Mouse (Mus musculus) MEL (cell line): ENCODE data around the gene Zfr.
"Not testable (repeated sequence)": the region's sequence is repeated elsewhere in the genome, so short reads cannot be mapped to it uniquely, and the experiment has no call there.

ENCODE experiments used
- BHLHE40 ChIP-seq: IDR thresholded peaks from 2 replicates; pipeline ENCODE4 v1.6.1; 2012; ENCODE audit warnings: low read depth, mild to moderate bottlenecking, inconsistent platforms, low read length, improper control_type of control experiment, borderline replicate concordance
- CHD2 ChIP-seq: IDR thresholded peaks from 2 replicates; pipeline ENCODE4 v1.6.1; 2011; ENCODE audit warnings: low read length, improper control_type of control experiment
- CTCF ChIP-seq, 3 experiments: IDR thresholded peaks in 2 of 3; conservative IDR thresholded peaks in 1 of 3; 2 replicates each; pipeline ENCODE4 v1.5.1; 2011 to 2012; ENCODE audit warnings: low read length in 3 of 3, low read depth in 2 of 3, mild to moderate bottlenecking in 2 of 3, improper control_type of control experiment in 1 of 3, inconsistent platforms in 1 of 3, mixed read lengths in 1 of 3, moderate library complexity in 1 of 3; ENCODE audit not compliant: control insufficient read depth in 1 of 3, insufficient read depth in 1 of 3, poor library complexity in 1 of 3, severe bottlenecking in 1 of 3
- E2F4 ChIP-seq: IDR thresholded peaks from 2 replicates; pipeline ENCODE4 v1.6.1; 2011; ENCODE audit warnings: low read depth, low read length, improper control_type of control experiment, borderline replicate concordance
- ELF1 ChIP-seq: IDR thresholded peaks from 2 replicates; pipeline ENCODE4 v1.6.1; 2014; ENCODE audit warnings: low read depth, mild to moderate bottlenecking, inconsistent platforms, low read length, improper control_type of control experiment, moderate library complexity
- JUND ChIP-seq: IDR thresholded peaks from 2 replicates; pipeline ENCODE4 v1.6.1; 2011; ENCODE audit warnings: low read depth, mild to moderate bottlenecking, improper control_type of control experiment, low read length
- KAT2A ChIP-seq: conservative IDR thresholded peaks from 2 replicates; pipeline ENCODE4 v1.6.1; 2012; ENCODE audit warnings: low read depth, low read length, improper control_type of control experiment, inconsistent platforms
- MXI1 ChIP-seq: IDR thresholded peaks from 2 replicates; pipeline ENCODE4 v1.6.1; 2011; ENCODE audit warnings: mild to moderate bottlenecking, low read depth, low read length, improper control_type of control experiment
- POLR2A ChIP-seq, 2 experiments: IDR thresholded peaks; 2 replicates each; pipeline ENCODE4 v1.6.1; 2011 to 2012; ENCODE audit warnings: low read length in 2 of 2, mild to moderate bottlenecking in 2 of 2, control low read depth in 1 of 2, improper control_type of control experiment in 1 of 2, low read depth in 1 of 2, moderate library complexity in 1 of 2; ENCODE audit not compliant: control insufficient read depth in 1 of 2, insufficient read depth in 1 of 2, poor library complexity in 1 of 2
- POLR2AphosphoS5 ChIP-seq: IDR thresholded peaks from 2 replicates; pipeline ENCODE4 v1.6.1; 2012; ENCODE audit warnings: low read depth, borderline replicate concordance, mild to moderate bottlenecking, inconsistent platforms, low read length, moderate library complexity, mixed read lengths
- UBTF ChIP-seq: IDR thresholded peaks from 2 replicates; pipeline ENCODE4 v1.6.1; 2012; ENCODE audit warnings: low read depth, mild to moderate bottlenecking, inconsistent platforms, low read length, improper control_type of control experiment, moderate library complexity, borderline replicate concordance; ENCODE audit not compliant: insufficient read depth
- ZC3H11A ChIP-seq: IDR thresholded peaks from 2 replicates; pipeline ENCODE4 v1.6.1; 2012; ENCODE audit warnings: low read depth, mild to moderate bottlenecking, inconsistent platforms, low read length, improper control_type of control experiment

- TF ChIP-seq ELF1 (peak; percentile 32; the same call in 1 of the 2 replicates), POLR2A (IDR thresholded peaks at IDR 0.05; ENCODE audit: control insufficient read depth in 1 of 2, insufficient read depth in 1 of 2, low read depth in 1 of 2, low read length in 2 of 2, poor library complexity in 1 of 2) (peak in 1 of 2 experiments; percentile 20; a peak in 1 of 4 replicates), BHLHE40 (peak; percentile 31; the same call in 1 of the 2 replicates), MXI1 (peak; percentile 64)
- TF ChIP-seq ZC3H11A; POLR2AphosphoS5; UBTF; E2F4; CHD2; KAT2A; JUND; CTCF (IDR thresholded peaks at IDR 0.05 in 2 of 3, conservative IDR thresholded peaks at IDR 0.05 in 1 of 3; ENCODE audit: control insufficient read depth in 1 of 3, insufficient read depth in 1 of 3, low read depth in 2 of 3, low read length in 3 of 3, poor library complexity in 1 of 3, severe bottlenecking in 1 of 3): not testable (repeated sequence)
These were observed 63.7 kb downstream of the Zfr start for GRCm38 (mm10) chr15:12181181-12181805.
